Mouse (Mus musculus) cerebellum, adult 9-11 months (tissue): ENCODE measurements around the gene Jaml.

Experiments
- DNase-seq: peaks from one replicate; pipeline ENCODE4 v3.0.0; 2022

Gene Jaml

GRCm38 (mm10) chr9:45122209-45122761 is 43.3 kb downstream of the Jaml start:
- peak; percentile 83 for DNase-seq

- no peak for DNase-seq
Measured at GRCm38 (mm10) chr9:45125211-45125610, 46.2 kb downstream of the Jaml start.

- DNase-seq, result no peak
Measured at GRCm38 (mm10) chr9:45126941-45127340, 48.0 kb downstream of the Jaml start.

- DNase-seq, result no peak
Measured at GRCm38 (mm10) chr9:45130119-45130518, 51.1 kb downstream of the Jaml start.

GRCm38 (mm10) chr9:45133484-45134310 is 54.7 kb downstream of the Jaml start:
- DNase-seq, result peak; percentile 80

GRCm38 (mm10) chr9:45136442-45137169 is 57.6 kb downstream of the Jaml start:
- no peak for DNase-seq

- peak; percentile 32 for DNase-seq
Measured at GRCm38 (mm10) chr9:45138191-45139032, 59.4 kb downstream of the Jaml start, which contains the start of gene Scn4b. TSS of gene Scn4b (plus strand) at chr9:45138395.

- peak; percentile 9 for DNase-seq
Measured at GRCm38 (mm10) chr9:45139082-45139481, 60.1 kb downstream of the Jaml start.

GRCm38 (mm10) chr9:45140945-45141344 is 62.0 kb downstream of the Jaml start:
- DNase-seq, result no peak

GRCm38 (mm10) chr9:45142686-45143085 is 63.7 kb downstream of the Jaml start:
- no peak for DNase-seq

- DNase-seq, result no peak
Measured at GRCm38 (mm10) chr9:45145533-45146266, 66.7 kb downstream of the Jaml start.

GRCm38 (mm10) chr9:45146267-45146597 is 67.2 kb downstream of the Jaml start:
- DNase-seq, result peak; percentile 76

- no peak for DNase-seq
Measured at GRCm38 (mm10) chr9:45150933-45151332, 72.0 kb downstream of the Jaml start.

GRCm38 (mm10) chr9:45153361-45153760 is 74.4 kb downstream of the Jaml start:
- DNase-seq, result no peak
